Mouse (Mus musculus): ENCODE results near the gene Nup214.

Gene Nup214

DNA sequence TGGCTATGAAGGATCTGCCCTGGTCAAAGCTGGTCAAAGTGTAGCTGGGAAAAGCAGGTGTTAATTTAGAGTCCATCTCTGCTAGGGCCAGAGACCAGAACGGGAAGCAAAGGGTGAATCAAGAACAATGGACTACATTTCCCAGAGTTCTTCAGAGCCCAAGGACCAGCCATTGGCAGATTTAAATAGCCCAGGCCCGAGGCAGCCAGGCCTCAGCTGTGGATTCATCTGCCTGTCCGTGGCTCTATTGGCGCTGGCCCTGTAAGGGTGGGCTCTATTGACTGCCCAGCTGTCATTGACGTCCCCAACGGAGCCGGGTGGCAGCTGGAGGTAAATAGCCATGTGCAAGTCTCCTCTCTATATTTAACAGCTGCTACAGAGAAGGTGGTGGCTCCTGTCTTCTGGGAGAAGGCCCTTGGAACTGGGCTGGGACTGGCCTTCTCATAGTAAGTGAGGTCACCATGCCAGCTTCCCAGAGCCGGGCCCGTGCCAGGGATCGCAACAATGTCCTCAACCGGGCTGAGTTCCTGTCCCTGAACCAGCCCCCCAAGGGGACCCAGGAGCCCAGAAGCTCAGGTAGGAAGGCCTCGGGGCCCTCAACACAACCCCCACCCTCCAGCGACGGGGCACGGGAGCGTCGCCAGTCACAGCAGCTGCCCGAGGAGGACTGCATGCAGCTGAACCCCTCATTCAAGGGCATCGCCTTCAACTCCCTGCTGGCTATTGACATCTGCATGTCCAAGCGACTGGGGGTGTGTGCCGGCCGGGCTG lies 121.3 kb downstream of the Nup214 start, which contains the start of gene Plpp7:
TSS of gene Plpp7 (plus strand) at position 178 of the 771 bp plus-strand sequence.
- DNase-seq (ENCODE audit: low read depth, low spot score) = no peak

DNA sequence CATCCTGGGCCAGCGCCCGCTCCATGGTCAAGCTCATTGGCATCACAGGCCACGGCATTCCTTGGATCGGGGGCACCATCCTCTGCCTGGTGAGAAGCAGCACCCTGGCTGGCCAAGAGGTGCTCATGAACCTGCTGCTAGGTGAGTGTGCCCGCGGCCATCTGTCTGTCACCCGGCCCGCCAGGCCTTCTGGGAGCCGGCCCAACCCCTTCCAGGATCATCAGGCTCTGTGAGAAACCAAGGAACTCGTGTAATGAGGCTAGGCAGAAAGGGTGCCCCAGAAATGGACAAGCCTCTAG lies 121.8 kb downstream of the Nup214 start:
- no peak for DNase-seq (ENCODE audit: low read depth, low spot score)

DNA sequence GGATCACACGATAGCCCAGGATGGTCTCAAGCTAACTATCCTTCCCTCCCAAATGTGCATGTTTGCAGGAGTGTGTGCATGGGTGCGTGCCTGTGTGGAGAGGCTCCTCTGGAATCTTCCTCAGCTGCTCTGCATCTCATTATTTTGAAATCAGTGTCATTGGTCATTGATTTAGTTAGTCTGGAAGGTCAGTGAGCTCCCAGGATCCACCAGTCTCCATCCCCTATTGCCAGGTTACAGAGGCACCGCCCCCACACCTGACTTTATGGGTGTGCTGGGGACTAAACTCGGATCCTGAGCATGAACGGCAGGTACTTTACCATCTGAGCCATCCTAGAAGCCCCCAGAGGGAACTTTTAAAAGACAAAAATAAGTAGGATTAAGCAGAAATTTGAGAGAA lies 128.7 kb downstream of the Nup214 start:
- DNase-seq (ENCODE audit: low read depth, low spot score) = no peak

DNA sequence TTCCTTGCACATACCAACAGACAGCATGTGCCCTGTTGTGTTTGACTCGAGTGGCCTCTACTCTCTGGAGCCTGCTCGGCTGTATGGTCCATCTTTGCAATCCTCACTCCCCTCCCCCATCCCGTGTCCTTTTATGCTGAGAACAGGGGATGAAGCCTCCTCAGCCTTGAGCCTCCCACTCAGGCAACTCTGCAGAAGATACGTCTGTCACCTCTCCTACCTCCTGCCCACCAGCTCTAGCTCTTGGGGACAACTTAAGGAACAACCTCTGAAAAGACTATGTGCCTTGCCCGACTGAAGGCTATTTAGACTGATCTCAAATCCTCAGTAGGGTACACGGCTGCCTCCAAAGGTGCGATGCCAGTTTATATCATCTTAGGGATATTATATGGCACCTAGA lies 129.3 kb downstream of the Nup214 start:
- DNase-seq (ENCODE audit: low read depth, low spot score) = no peak

Data from c-Kit-negative CD71-positive TER-119-positive erythroid progenitor cells, embryonic 14.5 days (primary cell).